Mouse (Mus musculus): Measurements from ENCODE around the gene Emilin3. TPM values are rescaled to one million over a fixed set of nuclear protein-coding genes. Genes with fewer than 3 reads are reported as not detected.
A peak's percentile ranks its signal among the peaks of the same experiment; 100 is the strongest.
"Not testable (repeated sequence)": the region's sequence is repeated elsewhere in the genome, so short reads cannot be mapped to it uniquely, and the experiment has no call there.

Gene Emilin3
- total RNA-seq (2021), result 1 to 10 TPM in 1 of 2 experiments, under 1 TPM in 1; 0.89 to 1.4 TPM
- long read RNA-seq, experiment 1, result 0 reads
- long read RNA-seq, experiment 2, partial matches to known transcripts, result 0 of 2 reads
- long read RNA-seq, experiment 2, other reads (novel, unspliced or antisense), result 1 of 2 reads

- no peak for DNase-seq
Observed at GRCm38 (mm10) chr2:160912231-160912671, at the start of gene Emilin3. Gene Emilin3 (minus strand): TSS chr2:160912328.

DNA sequence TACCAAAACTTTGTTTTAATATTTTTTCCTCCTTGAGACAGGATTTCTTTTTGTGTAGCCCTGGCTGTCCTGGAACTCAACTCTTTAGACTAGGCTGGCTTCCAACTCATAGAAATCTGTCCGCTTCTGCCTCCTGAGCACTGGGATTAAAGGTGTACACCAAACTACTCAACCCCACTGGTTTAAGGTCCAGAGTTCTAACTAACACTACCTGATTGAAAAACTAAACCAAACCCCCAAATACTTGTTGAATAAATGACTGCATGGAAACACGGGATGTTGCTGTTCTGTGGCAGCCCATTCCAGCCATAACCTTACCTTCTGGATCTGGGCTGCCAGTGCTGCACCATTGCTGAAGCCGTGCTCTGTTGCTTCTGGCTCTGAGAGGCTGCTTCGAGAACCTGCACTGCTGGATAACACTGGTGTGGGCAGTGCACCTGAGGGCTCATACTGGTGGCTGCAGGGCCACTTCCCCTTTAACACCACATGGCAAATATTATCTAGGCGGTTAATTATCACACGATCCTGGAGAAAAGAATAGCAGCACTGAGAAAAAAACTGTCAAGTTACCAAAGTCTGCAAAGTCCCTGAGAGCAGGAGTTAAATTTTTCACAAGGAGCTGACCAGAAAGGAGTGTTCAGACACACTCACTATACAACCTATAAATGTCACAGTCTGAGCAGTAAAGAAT lies 49.0 kb upstream of the Emilin3 start:
- DNase-seq, result no peak

- DNase-seq, result no peak
Observed at GRCm38 (mm10) chr2:160959901-160960300, 47.8 kb upstream of the Emilin3 start.

- DNase-seq, result peak; percentile 16 to 51
Observed at GRCm38 (mm10) chr2:160958737-160959136, 46.6 kb upstream of the Emilin3 start.

DNA sequence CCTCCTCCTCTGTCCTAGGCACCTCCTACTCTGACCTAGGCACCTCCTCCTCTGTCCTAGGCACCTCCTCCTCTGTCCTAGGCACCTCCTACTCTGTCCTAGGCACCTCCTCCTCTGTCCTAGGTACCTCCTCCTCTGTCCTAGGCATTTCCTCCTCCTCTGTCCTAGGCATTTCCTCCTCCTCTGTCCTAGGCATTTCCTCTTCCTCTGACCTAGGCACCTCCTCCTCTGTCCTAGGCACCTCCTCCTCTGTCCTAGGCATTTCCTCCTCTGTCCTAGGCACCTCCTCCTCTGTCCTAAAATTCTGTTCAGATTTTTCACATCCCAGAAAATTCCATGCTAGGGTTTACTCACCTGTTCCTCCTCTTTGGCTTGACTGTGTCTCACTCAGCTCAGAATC lies 45.7 kb upstream of the Emilin3 start:
- not testable (repeated sequence) for DNase-seq

DNA sequence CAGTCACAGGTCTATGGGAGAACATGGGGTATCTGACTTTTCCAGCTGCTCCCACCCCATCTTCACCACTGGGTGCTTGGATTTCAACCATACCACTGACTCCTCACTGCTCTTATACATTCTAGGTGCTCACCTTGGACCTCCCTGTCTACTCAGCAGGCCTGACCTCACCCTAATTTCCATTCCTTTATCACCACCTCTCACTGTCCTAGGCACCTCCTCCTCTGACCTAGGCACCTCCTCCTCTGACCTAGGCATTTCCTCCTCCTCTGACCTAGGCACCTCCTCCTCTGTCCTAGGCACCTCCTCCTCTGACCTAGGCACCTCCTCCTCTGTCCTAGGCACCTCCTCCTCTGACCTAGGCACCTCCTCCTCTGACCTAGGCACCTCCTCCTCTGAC lies 45.2 kb upstream of the Emilin3 start:
- not testable (repeated sequence) for DNase-seq

GRCm38 (mm10) chr2:160955331-160955730 lies 43.2 kb upstream of the Emilin3 start:
- peak; percentile 32 to 58 for DNase-seq

- no peak for DNase-seq
Observed at GRCm38 (mm10) chr2:160954541-160954940, 42.4 kb upstream of the Emilin3 start.

DNA sequence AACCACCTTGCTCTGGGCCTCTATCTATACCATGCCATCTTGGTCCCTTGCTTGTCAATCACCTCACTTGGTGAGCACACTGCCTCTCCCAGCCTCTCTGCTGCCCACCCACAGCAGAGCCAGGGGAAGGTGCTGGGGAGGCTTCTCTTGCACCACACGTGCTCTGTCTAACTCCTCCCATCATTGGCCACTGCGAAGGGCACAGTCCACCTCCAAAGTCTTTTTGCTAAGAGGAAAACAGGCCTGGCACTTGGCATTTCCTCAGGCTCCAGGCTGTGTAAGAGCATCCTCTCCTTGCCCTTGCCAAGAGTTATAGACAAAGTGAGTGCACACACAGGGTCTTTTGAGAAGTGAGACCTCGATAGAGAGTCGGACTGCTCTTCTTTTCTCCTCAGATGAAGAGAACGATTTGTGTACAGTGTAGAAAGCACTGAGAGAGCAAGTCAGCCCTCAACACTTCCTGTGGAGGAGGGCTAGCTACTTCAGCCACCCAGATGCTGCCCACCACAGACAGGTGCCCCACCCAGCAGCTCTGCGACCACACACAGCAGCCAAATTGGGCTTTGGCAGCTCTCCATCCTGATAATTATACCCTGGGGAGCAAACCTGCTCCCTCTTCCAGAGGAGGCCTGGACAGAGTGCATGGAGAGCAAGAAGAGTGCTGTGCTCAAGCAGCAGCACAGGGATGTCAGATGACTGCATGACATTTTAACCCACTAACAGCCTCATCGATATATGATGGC lies 41.2 kb upstream of the Emilin3 start:
- DNase-seq, result no peak

GRCm38 (mm10) chr2:160951595-160951994 lies 39.5 kb upstream of the Emilin3 start:
- no peak for DNase-seq

- no peak for DNase-seq
Observed at GRCm38 (mm10) chr2:160942443-160942842, 30.3 kb upstream of the Emilin3 start.

GRCm38 (mm10) chr2:160940930-160941709 lies 29.0 kb upstream of the Emilin3 start:
- no peak for DNase-seq

DNA sequence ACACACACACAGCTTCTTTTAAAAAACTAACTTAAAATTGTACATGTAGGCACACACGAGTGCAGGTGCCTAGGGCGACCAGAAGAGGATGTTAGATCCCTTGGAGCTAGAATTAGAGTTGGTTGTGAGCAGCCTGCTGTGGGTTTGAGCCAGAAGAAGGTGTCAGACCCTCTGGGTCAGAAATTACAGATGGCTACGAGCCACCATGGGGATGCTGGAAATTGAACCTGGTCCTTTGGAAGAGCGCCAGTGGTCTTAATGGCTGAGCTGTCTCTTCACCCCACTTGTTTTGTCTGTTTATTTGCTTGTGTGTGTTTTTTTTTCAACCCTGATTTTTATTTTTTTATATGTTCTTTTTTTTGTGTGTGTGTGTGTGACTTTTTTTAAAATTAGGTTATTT lies 22.3 kb upstream of the Emilin3 start:
- DNase-seq, result no peak

GRCm38 (mm10) chr2:160933890-160934289 lies 21.8 kb upstream of the Emilin3 start:
- no peak for DNase-seq

- DNase-seq, result peak in 1 of 2 experiments; percentile 35
Observed at GRCm38 (mm10) chr2:160932981-160933380, 20.9 kb upstream of the Emilin3 start.

DNA sequence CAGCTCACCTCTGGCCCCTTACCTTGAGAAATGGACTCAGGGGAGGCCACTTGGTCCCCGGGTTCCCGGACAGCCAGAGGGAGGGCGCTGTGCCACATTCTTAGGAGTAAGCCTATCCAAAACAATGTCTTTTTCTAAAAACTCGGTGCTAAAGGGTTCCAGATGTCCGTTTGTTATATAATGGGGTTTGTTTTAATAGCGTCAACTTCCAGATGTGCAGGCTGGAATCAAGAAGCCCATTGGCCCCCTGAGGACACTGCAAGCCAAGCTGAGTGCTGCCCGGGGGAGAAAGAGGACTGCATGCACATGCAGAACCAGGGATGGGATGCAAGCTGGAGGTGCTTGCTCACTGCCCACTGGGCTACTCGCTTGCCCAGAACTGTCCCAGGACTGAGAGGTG lies 20.2 kb upstream of the Emilin3 start:
- peak in 1 of 2 experiments; percentile 51 for DNase-seq

GRCm38 (mm10) chr2:160931378-160931777 lies 19.2 kb upstream of the Emilin3 start:
- no peak for DNase-seq

- DNase-seq, result peak; percentile 51 to 58
Observed at GRCm38 (mm10) chr2:160925203-160925602, 13.1 kb upstream of the Emilin3 start.

GRCm38 (mm10) chr2:160921285-160921684 lies 9.2 kb upstream of the Emilin3 start:
- DNase-seq, result no peak

GRCm38 (mm10) chr2:160918930-160919215 lies 6.7 kb upstream of the Emilin3 start:
- no peak for DNase-seq

DNA sequence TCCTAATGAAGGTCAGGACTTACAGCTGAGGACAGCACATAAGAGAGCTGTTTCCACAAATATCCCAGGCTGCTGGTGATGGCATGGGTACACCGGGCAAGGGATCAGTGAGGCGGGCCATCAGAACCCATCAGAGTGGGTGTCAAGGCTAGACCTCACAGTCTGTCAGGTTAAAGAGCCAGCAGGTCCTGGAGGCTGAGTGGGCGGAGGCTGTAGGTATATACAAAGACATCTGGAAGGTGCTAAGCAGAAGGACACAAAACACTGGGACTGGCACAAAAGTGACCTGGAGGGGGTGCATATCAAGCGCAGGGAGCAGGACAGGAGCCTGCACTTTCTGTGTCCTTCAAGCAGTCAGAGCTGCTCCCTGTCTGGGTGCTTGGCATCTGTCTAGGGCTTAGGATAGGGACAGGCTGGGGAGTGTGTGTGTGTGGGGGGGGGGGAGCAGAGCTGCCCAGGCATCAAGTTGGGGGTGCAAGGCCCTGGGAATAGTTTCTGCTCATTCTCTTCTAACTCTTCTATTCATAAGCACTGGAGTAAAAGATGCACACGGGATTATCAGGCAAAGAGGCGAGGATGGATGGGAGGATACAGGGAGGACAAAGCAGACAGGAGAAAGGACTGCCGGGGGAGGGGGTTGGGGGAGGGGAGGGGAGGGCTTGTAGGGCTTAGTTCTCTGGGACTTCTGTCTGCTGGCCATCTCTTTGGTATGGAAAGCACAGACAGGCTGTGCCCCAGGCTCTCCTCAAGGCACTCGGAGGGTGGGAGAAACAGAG lies 6.2 kb upstream of the Emilin3 start:
- DNase-seq, result no peak

DNA sequence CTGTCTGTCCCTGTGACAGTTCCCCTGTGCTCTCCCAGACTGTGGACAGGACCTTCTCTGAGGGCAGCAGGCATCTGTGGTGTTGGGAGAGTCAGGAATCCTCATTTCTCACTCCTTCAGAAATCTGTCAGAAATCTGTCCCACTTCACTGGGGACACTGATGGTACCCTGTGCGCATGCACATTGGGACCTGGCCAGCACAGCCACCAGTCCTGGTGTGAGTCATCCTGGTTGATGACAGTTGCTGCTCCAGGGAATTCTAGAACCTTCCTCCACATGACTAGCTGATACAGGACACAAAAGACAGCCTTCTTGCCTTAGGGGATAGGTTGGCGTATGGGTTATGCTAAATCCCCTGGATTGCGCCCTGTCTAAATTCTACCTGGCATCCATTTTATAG lies 5.2 kb upstream of the Emilin3 start:
- no peak for DNase-seq
